Mouse (Mus musculus): ENCODE data around the gene Gcc2.

GRCm38 (mm10) chr10:58331741-58332140, 76.4 kb downstream of the Gcc2 start:
- TF ChIP-seq POLR2A (IDR thresholded peaks at IDR 0.05; ENCODE audit: insufficient read depth, low read length): no peak
- TF ChIP-seq CTCF (IDR thresholded peaks at IDR 0.05; ENCODE audit: low read depth, low read length): no peak
